Mouse (Mus musculus): ENCODE results near the gene Ciapin1. TPM values are rescaled to one million over a fixed set of nuclear protein-coding genes. Genes with fewer than 3 reads are reported as not detected.

Ciapin1 gene
- polyA plus RNA-seq, 1 experiment from 2014 or later: 37.5 TPM

GRCm38 (mm10) chr8:94872156-94872555 is 34.0 kb upstream of the Ciapin1 start:
- Histone ChIP-seq H3K27ac (ENCODE audit: low read length) (no peak overlapping the region), H3K4me2 (ENCODE audit: low read depth, low read length) (no peak overlapping the region), H3K9ac (ENCODE audit: low read depth, low read length) (no peak overlapping the region), H3K36me3 (ENCODE audit: control insufficient read depth, insufficient read depth) (peaks cover 1% of the 10 kb centered on the region), H3K4me3 (ENCODE audit: low read depth, low read length) (no peak overlapping the region), H3K4me1 (ENCODE audit: control insufficient read depth, low read depth, low read length) (peaks cover 36% of the 10 kb centered on the region), H3K27me3 (ENCODE audit: control insufficient read depth, insufficient read depth, low read depth, low read length) (peaks cover 27% of the 10 kb centered on the region), H3K9me3 (replicated peaks; ENCODE audit: control insufficient read depth, low read length) (no peaks in the 10 kb centered on the region)
- no peak for ATAC-seq (ENCODE audit: low read depth)
- 58% methylated on average over 3 of the region's 3 CpGs for WGBS (ENCODE audit: insufficient replicate concordance)

DNA sequence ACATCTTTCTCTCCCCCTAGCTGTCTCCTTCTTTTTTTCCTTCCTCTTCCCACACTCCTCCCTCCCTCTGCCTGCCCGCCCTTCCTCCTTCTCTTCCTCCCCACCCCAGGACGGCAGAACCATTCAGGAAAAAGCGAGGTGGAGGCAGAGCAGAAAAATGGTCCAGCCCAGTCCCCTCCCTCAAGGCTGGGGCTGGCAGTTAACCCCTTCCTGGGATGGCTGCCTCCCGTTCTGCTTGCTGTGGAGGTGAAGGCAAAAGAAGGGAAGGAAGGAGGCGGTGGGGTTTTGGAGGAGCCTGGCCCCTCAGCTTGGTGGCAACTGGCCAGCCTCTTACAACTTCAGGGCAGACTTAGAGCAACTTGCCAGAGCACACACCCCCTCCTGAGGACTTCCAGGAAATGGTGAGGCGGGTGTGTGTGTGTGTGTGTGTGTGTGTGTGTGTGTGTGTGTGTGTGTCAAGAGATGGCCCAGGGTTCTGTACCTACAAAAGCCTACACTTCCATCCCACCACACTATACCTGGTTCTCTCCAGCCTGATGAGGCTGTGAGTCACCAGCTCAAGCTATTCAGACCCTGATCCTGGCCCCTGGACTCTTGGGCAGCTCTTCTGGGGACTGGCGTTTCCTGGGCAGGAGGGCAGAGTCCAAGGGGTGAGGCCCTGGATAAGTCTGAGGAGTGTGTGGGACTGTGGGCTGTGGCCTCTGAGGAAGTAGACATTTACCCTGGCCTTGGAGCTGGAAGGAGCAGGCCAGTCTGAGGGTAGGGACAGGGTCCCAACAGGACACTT is 33.1 kb upstream of the Ciapin1 start:
- H3K4me1 ChIP-seq (ENCODE audit: control insufficient read depth, low read depth, low read length): peaks cover 29% of the 10 kb centered on the region

GRCm38 (mm10) chr8:94870474-94871107 is 32.4 kb upstream of the Ciapin1 start:
- no peak overlapping the region for H3K9ac ChIP-seq (ENCODE audit: low read depth, low read length)
- peaks cover 17% of the 10 kb centered on the region for H3K36me3 ChIP-seq (ENCODE audit: control insufficient read depth, insufficient read depth)
- ATAC-seq (ENCODE audit: low read depth): no peak
- H3K4me1 ChIP-seq (ENCODE audit: control insufficient read depth, low read depth, low read length): peaks cover 26% of the 10 kb centered on the region
- peak overlapping the region; percentile 45 for H3K4me2 ChIP-seq (ENCODE audit: low read depth, low read length)
- no peaks in the 10 kb centered on the region for H3K9me3 ChIP-seq (replicated peaks; ENCODE audit: control insufficient read depth, low read length)
- H3K27me3 ChIP-seq (ENCODE audit: control insufficient read depth, insufficient read depth, low read depth, low read length): peaks cover 27% of the 10 kb centered on the region
- WGBS (ENCODE audit: insufficient replicate concordance): 12% methylated on average over 22 of the region's 22 CpGs
- no peak overlapping the region for H3K27ac ChIP-seq (ENCODE audit: low read length)
- peak overlapping the region; percentile 14 for H3K4me3 ChIP-seq (ENCODE audit: low read depth, low read length)

More for the DNA sequence above, 33.1 kb upstream of the Ciapin1 start:
- Histone ChIP-seq H3K36me3 (ENCODE audit: control insufficient read depth, insufficient read depth) (peaks cover 10% of the 10 kb centered on the region), H3K9me3 (replicated peaks; ENCODE audit: control insufficient read depth, low read length) (no peaks in the 10 kb centered on the region), H3K4me2 (ENCODE audit: low read depth, low read length) (peak overlapping the region; percentile 45), H3K9ac (ENCODE audit: low read depth, low read length) (no peak overlapping the region), H3K27me3 (ENCODE audit: control insufficient read depth, insufficient read depth, low read depth, low read length) (peaks cover 27% of the 10 kb centered on the region), H3K27ac (ENCODE audit: low read length) (no peak overlapping the region), H3K4me3 (ENCODE audit: low read depth, low read length) (peak overlapping the region; percentile 14)
- no peak for ATAC-seq (ENCODE audit: low read depth)
- 6% methylated on average over 6 of the region's 7 CpGs for WGBS (ENCODE audit: insufficient replicate concordance)

- no peak for ATAC-seq (ENCODE audit: low read depth)
- 55% methylated on average over 4 of the region's 4 CpGs for WGBS (ENCODE audit: insufficient replicate concordance)
- Histone ChIP-seq H3K9me3 (replicated peaks; ENCODE audit: control insufficient read depth, low read length) (no peaks in the 10 kb centered on the region), H3K27me3 (ENCODE audit: control insufficient read depth, insufficient read depth, low read depth, low read length) (peaks cover 25% of the 10 kb centered on the region), H3K9ac (ENCODE audit: low read depth, low read length) (no peak overlapping the region), H3K4me2 (ENCODE audit: low read depth, low read length) (no peak overlapping the region), H3K27ac (ENCODE audit: low read length) (no peak overlapping the region), H3K4me1 (ENCODE audit: control insufficient read depth, low read depth, low read length) (peaks cover 21% of the 10 kb centered on the region), H3K36me3 (ENCODE audit: control insufficient read depth, insufficient read depth) (peaks cover 23% of the 10 kb centered on the region), H3K4me3 (ENCODE audit: low read depth, low read length) (no peak overlapping the region)
These were observed 31.8 kb upstream of the Ciapin1 start for GRCm38 (mm10) chr8:94870003-94870402.

- Histone ChIP-seq H3K4me2 (ENCODE audit: low read depth, low read length) (no peak overlapping the region), H3K9ac (ENCODE audit: low read depth, low read length) (no peak overlapping the region), H3K27ac (ENCODE audit: low read length) (no peak overlapping the region), H3K36me3 (ENCODE audit: control insufficient read depth, insufficient read depth) (peaks cover 31% of the 10 kb centered on the region), H3K9me3 (replicated peaks; ENCODE audit: control insufficient read depth, low read length) (no peaks in the 10 kb centered on the region), H3K4me3 (ENCODE audit: low read depth, low read length) (no peak overlapping the region), H3K4me1 (ENCODE audit: control insufficient read depth, low read depth, low read length) (peaks cover 15% of the 10 kb centered on the region), H3K27me3 (ENCODE audit: control insufficient read depth, insufficient read depth, low read depth, low read length) (peaks cover 20% of the 10 kb centered on the region)
- 72% methylated on average over 7 of the region's 7 CpGs for WGBS (ENCODE audit: insufficient replicate concordance)
- no peak for ATAC-seq (ENCODE audit: low read depth)
These were observed 31.0 kb upstream of the Ciapin1 start for GRCm38 (mm10) chr8:94869146-94869545.

DNA sequence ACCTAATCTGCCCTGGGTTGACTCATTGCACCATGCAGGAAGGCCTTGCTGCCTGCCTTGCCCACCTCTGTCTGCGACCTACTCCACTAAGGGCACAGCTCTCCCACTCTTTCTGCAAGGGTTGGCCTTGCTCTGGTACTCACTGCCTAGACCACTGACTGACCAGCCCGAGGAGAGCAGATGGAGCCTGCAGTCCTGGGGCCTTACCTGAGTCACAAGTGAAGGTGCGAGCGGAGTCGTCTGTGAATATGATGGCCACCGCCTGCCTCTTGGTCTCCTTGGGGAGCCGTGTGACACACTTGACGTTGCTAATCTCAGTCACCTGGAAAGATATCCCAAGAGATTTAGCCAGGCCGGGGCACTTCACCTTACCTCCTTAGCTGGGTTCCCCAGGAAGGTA is 28.8 kb upstream of the Ciapin1 start:
- WGBS (ENCODE audit: insufficient replicate concordance): 78% methylated on average over 9 of the region's 9 CpGs
- Histone ChIP-seq H3K4me2 (ENCODE audit: low read depth, low read length) (no peak overlapping the region), H3K27ac (ENCODE audit: low read length) (no peak overlapping the region), H3K4me1 (ENCODE audit: control insufficient read depth, low read depth, low read length) (peaks cover 24% of the 10 kb centered on the region), H3K9me3 (replicated peaks; ENCODE audit: control insufficient read depth, low read length) (no peaks in the 10 kb centered on the region), H3K36me3 (ENCODE audit: control insufficient read depth, insufficient read depth) (peaks cover 45% of the 10 kb centered on the region), H3K9ac (ENCODE audit: low read depth, low read length) (no peak overlapping the region), H3K27me3 (ENCODE audit: control insufficient read depth, insufficient read depth, low read depth, low read length) (peaks cover 17% of the 10 kb centered on the region), H3K4me3 (ENCODE audit: low read depth, low read length) (no peak overlapping the region)
- no peak for ATAC-seq (ENCODE audit: low read depth)

- peaks cover 52% of the 10 kb centered on the region for H3K36me3 ChIP-seq (ENCODE audit: control insufficient read depth, insufficient read depth)
- peaks cover 15% of the 10 kb centered on the region for H3K4me1 ChIP-seq (ENCODE audit: control insufficient read depth, low read depth, low read length)
- ATAC-seq (ENCODE audit: low read depth): no peak
- H3K9ac ChIP-seq (ENCODE audit: low read depth, low read length): no peak overlapping the region
- no peak overlapping the region for H3K4me2 ChIP-seq (ENCODE audit: low read depth, low read length)
- peaks cover 6% of the 10 kb centered on the region; the same call in 1 of the 2 replicates for H3K27me3 ChIP-seq (ENCODE audit: control insufficient read depth, insufficient read depth, low read depth, low read length)
- 78% methylated on average over 10 of the region's 10 CpGs for WGBS (ENCODE audit: insufficient replicate concordance)
- no peak overlapping the region for H3K27ac ChIP-seq (ENCODE audit: low read length)
- no peak overlapping the region for H3K4me3 ChIP-seq (ENCODE audit: low read depth, low read length)
- H3K9me3 ChIP-seq (replicated peaks; ENCODE audit: control insufficient read depth, low read length): no peaks in the 10 kb centered on the region
These were observed 27.1 kb upstream of the Ciapin1 start for GRCm38 (mm10) chr8:94865292-94865691.

DNA sequence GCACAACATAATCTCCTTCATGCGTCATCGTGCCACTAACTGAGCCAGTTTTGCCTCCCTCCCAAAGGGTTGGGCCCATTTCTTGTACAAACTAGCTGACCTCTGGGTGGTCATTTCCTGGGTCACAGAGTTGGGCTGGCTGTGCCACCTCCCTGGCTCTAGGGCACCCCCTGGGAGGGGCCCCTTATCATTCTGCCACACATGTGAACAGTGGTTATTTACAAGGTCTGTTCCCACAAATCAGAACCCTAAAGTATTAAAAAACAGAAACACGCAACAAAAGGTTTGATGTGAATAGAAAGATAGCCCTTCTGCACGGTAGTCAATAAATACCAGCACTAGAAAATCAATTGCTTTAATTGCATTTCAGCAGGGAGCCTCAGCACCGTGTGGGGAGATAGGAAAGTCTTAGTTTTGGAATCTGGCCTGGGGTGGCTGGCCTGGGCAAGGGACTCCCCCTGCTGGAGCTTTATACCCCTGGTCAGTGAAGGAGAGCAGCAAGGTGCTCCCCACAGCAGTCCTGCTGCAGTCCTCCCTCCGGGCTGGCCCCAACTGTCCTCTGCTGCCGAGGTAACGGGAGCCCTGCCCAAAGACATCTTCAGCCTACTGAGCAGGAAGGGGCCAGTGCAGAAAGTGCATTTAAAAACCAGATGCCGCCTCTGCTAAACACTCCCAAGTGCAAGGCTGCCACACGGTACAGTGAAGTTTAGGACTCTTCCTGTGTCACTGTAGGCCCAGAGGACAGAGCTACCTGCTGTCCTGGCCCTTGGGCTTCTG is 25.9 kb upstream of the Ciapin1 start:
- Histone ChIP-seq H3K27me3 (ENCODE audit: control insufficient read depth, insufficient read depth, low read depth, low read length) (no peaks in the 10 kb centered on the region), H3K4me2 (ENCODE audit: low read depth, low read length) (no peak overlapping the region), H3K9me3 (replicated peaks; ENCODE audit: control insufficient read depth, low read length) (no peaks in the 10 kb centered on the region), H3K27ac (ENCODE audit: low read length) (no peak overlapping the region), H3K4me1 (ENCODE audit: control insufficient read depth, low read depth, low read length) (peaks cover 15% of the 10 kb centered on the region), H3K36me3 (ENCODE audit: control insufficient read depth, insufficient read depth) (peaks cover 52% of the 10 kb centered on the region), H3K9ac (ENCODE audit: low read depth, low read length) (no peak overlapping the region), H3K4me3 (ENCODE audit: low read depth, low read length) (no peak overlapping the region)
- peak; percentile 38; the same call in 1 of the 2 replicates for ATAC-seq (ENCODE audit: low read depth)
- WGBS (ENCODE audit: insufficient replicate concordance): 61% methylated on average over 10 of the region's 10 CpGs

Measured in liver, embryonic 16.5 days (tissue).